Mouse (Mus musculus) ES-Bruce4 (cell line): Measurements from ENCODE around the gene Gm10073. TPM values are rescaled to one million over a fixed set of nuclear protein-coding genes. Genes with fewer than 3 reads are reported as not detected.
"Not testable (repeated sequence)": the region's sequence is repeated elsewhere in the genome, so short reads cannot be mapped to it uniquely, and the experiment has no call there.

ENCODE experiments used
- H3K27ac ChIP-seq: 2 replicates; pipeline ENCODE4 v1.5.1; 2012; ENCODE audit warnings: low read length, inconsistent platforms; ENCODE audit not compliant: insufficient read depth
- H3K27me3 ChIP-seq: 2 replicates; pipeline ENCODE4 v1.6.1; 2012; ENCODE audit warnings: mild to moderate bottlenecking, low read length, inconsistent platforms; ENCODE audit not compliant: control insufficient read depth, poor library complexity, insufficient read depth, severe bottlenecking
- H3K36me3 ChIP-seq: 2 replicates; pipeline ENCODE4 v1.6.1; 2012; ENCODE audit warnings: inconsistent platforms, mild to moderate bottlenecking, low read length, moderate library complexity; ENCODE audit not compliant: control insufficient read depth, poor library complexity, insufficient read depth, severe bottlenecking
- H3K4me1 ChIP-seq: one replicate; pipeline ENCODE4 v1.8.1; 2011; ENCODE audit warnings: low read length; ENCODE audit not compliant: control insufficient read depth, insufficient read depth
- H3K4me3 ChIP-seq: 2 replicates; pipeline ENCODE4 v1.5.1; 2011; ENCODE audit warnings: low read depth, mild to moderate bottlenecking, low read length
- H3K9ac ChIP-seq: 2 replicates; pipeline ENCODE4 v1.6.1; 2012; ENCODE audit warnings: low read depth, mild to moderate bottlenecking, inconsistent platforms; ENCODE audit not compliant: poor library complexity, severe bottlenecking
- H3K9me3 ChIP-seq: replicated peaks from 2 replicates; pipeline ENCODE4 v1.6.1; 2012; ENCODE audit warnings: mild to moderate bottlenecking, low read length, inconsistent platforms; ENCODE audit not compliant: control insufficient read depth, poor library complexity, insufficient read depth, severe bottlenecking
- CTCF ChIP-seq: IDR thresholded peaks from one replicate; pipeline ENCODE4 v1.8.1; 2011; ENCODE audit warnings: low read depth, low read length
- EP300 ChIP-seq: IDR thresholded peaks from 2 replicates; pipeline ENCODE4 v1.6.1; 2011; ENCODE audit warnings: low read depth, low read length; ENCODE audit not compliant: insufficient read depth
- POLR2A ChIP-seq: IDR thresholded peaks from one replicate; pipeline ENCODE4 v1.8.1; 2011; ENCODE audit warnings: low read length; ENCODE audit not compliant: insufficient read depth
- polyA plus RNA-seq: library from polyadenylated mRNA; stranded (reverse); fragments of >200 nt; gene quantifications from 2 replicates; pipeline ENCODE4 v1.2.4, GENCODE M21; 2011; ENCODE audit warnings: low read depth; ENCODE audit not compliant: missing spikeins, insufficient read depth, insufficient read length

The Gm10073 gene
- polyA plus RNA-seq, 1 experiment, result 498 TPM

DNA sequence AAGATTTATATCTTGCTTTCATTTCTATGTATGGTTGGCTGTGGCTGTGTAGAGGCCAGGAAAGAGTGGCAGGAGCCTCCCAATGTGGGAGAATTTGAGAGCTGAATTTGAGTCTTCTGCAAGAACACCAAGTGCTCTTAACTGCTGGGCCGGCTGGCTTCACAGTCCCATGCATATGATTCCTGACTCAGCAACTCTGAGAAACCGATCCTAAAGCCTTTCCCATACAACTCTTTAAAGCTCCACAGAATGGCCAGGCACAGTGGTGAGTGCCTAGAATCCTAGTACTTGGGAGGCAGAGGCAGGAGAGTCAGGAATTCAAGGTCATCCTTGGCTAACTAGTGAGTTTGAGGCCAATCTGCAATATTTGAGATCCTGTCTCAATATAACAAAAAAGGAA, 6.2 kb upstream of the Gm10073 start:
- Histone ChIP-seq H3K4me3 (no peak overlapping the region), H3K27me3 (no peaks in the 10 kb centered on the region), H3K27ac (no peak overlapping the region), H3K4me1 (peaks cover 2% of the 10 kb centered on the region), H3K9ac (no peak overlapping the region), H3K9me3 (no peaks in the 10 kb centered on the region), H3K36me3 (no peaks in the 10 kb centered on the region)
- no peak for TF ChIP-seq POLR2A
- TF ChIP-seq EP300, result no peak
- no peak for TF ChIP-seq CTCF

DNA sequence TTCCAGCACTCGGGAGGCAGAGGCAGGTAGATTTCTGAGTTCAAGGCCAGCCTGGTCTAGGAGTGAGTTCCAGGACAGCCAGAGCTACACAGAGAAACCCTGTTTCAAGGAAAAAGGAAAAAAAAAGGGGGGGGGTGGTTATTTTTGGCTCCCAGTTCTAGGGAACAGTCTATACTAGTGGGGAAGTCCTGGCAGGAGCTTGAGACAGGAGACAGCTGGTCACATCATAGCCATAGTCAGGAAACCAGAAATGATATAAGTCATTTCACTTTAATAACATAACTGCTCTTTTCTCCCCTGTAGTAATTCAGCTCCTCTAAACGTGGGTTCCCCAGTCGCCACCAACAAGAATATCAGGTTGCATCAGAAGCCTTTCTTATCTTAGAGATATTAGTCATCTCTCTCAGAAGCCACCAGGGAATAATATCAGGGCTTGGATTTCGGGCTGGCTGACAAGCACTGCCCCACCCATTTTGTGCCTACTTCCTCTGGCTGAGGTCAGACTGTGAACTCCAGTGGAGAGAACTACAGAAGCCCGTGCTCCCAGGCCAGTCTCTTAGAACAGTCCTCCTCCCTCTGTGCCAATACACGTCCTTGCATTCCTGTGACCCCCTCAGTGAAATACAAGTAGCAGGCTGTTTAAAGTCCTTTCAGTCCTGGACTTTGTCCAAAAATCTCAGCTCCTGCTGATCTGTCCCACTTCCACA, 3.7 kb upstream of the Gm10073 start:
- Histone ChIP-seq H3K27me3 (no peaks in the 10 kb centered on the region), H3K27ac (no peak overlapping the region), H3K9me3 (no peaks in the 10 kb centered on the region), H3K4me1 (peaks cover 2% of the 10 kb centered on the region), H3K36me3 (no peaks in the 10 kb centered on the region), H3K9ac (no peak overlapping the region), H3K4me3 (no peak overlapping the region)
- TF ChIP-seq POLR2A, result no peak

DNA sequence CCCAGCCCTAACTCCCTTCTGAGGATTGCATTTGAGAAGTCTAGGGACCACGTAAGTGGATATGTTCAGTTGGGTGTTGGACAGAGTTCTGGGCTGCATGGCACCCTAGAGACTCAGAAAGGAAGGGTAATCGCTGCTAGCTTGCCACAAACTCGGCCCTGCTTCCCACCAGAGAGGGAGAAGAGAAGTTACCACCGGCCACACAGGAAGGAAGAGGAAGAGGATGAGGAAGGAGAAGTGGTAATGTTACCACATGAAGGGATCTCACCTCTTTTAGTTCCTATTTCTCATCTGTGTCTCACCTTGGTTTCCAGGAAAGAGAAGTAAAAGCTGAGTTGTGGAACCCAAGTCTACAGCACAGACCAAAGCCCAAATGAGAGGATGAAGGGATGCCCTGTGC, 1.0 kb upstream of the Gm10073 start:
- Histone ChIP-seq H3K9ac (no peak overlapping the region), H3K4me1 (peaks cover 2% of the 10 kb centered on the region), H3K27ac (no peak overlapping the region), H3K9me3 (no peaks in the 10 kb centered on the region), H3K36me3 (no peaks in the 10 kb centered on the region), H3K4me3 (no peak overlapping the region), H3K27me3 (no peaks in the 10 kb centered on the region)
- no peak for TF ChIP-seq EP300
- TF ChIP-seq POLR2A, result no peak
- no peak for TF ChIP-seq CTCF

DNA sequence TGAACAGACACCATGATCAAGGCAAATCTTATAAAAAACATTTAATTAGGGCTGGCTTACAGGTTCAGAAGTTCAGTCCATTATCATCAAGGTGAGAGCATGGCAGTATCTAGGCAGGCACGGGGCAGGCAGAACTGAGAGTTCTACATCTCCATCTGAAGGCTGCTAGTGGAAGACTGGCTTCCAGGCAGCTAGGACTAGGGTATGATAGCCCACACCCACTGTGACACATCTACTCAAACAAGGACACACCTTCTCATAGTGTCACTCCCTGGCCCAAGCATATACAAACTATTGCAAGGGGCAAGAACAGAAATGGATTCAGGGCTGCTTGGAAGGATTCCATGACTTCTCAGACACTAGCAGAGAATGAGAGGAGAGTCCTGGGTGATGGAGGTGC, 1.1 kb downstream of the Gm10073 start:
- H3K9ac ChIP-seq, H3K27ac ChIP-seq, H3K36me3 ChIP-seq, H3K4me3 ChIP-seq, H3K9me3 ChIP-seq, H3K4me1 ChIP-seq, H3K27me3 ChIP-seq: not testable (repeated sequence)

DNA sequence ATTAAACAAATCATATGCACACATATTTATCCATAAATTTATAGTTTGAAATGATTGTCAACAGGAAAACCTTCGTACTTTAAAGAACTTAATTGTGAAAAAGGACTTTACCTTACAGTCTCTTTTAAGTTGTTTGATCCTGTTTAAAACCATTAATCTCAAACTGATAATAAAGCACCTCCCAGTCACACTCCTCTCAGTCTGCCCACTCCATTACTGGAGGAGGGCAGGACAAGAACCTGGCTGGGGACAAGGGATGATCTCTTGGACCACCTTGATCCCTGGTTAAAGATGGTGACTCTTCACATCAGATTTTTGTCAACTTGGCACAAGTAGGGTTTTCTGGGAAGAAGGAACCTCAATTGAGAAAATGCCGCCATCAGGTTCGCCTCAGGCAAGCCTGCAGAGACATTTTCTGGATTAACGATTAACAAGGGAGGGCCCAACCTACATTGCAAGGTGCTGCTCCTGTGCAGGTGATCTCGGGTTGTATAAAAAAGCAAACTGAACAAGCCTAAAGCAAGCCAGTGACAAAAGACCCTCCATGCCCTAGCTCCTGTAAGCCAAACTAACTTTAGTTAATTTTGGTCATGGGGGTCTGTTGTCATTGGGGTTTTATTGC, 1.6 kb downstream of the Gm10073 start:
- H3K9me3 ChIP-seq, result no peaks in the 10 kb centered on the region
- H3K9ac ChIP-seq, result no peak overlapping the region
- no peaks in the 10 kb centered on the region for H3K4me1 ChIP-seq
- TF ChIP-seq EP300 (no peak), CTCF (no peak), POLR2A (no peak)
- H3K27ac ChIP-seq, result no peak overlapping the region
- no peaks in the 10 kb centered on the region for H3K36me3 ChIP-seq
- H3K4me3 ChIP-seq, result no peak overlapping the region
- H3K27me3 ChIP-seq, result no peaks in the 10 kb centered on the region

- Histone ChIP-seq H3K36me3 (no peaks in the 10 kb centered on the region), H3K27ac (no peak overlapping the region)
- TF ChIP-seq CTCF (no peak), POLR2A (no peak), EP300 (no peak)
These were observed 2.9 kb downstream of the Gm10073 start for GRCm38 (mm10) chr8:106570386-106570785.

More at GRCm38 (mm10) chr8:106570386-106570785, 2.9 kb downstream of the Gm10073 start:
- Histone ChIP-seq H3K9ac (no peak overlapping the region), H3K4me3 (no peak overlapping the region), H3K4me1 (no peaks in the 10 kb centered on the region), H3K27me3 (no peaks in the 10 kb centered on the region), H3K9me3 (no peaks in the 10 kb centered on the region)
